Mouse (Mus musculus) liver, embryonic 13.5 days (tissue): ENCODE measurements around the gene Sash3. TPM values are rescaled to one million over a fixed set of nuclear protein-coding genes. Genes with fewer than 3 reads are reported as not detected.

Source experiments
- ATAC-seq: fragments of 200-750 bp; cut with Nextera tagmentation; 2 replicates; pipeline ENCODE4 v1.8.0; 2017; ENCODE audit warnings: low read depth, mild to moderate bottlenecking, moderate number of reproducible peaks, moderate library complexity
- DNase-seq: peaks from one replicate; pipeline ENCODE4 v3.0.0; 2022
- H3K27ac ChIP-seq: fragments of 300-500 bp; sonication (generic); 2 replicates; pipeline ENCODE4 v1.5.1; 2015; ENCODE audit warnings: moderate library complexity, mild to moderate bottlenecking, inconsistent platforms
- H3K27me3 ChIP-seq: fragments of 300-500 bp; sonication (generic); 2 replicates; pipeline ENCODE4 v1.6.1; 2015; ENCODE audit warnings: mild to moderate bottlenecking, inconsistent platforms
- H3K36me3 ChIP-seq: fragments of 300-500 bp; sonication (generic); 2 replicates; pipeline ENCODE4 v1.6.1; 2015; ENCODE audit warnings: mild to moderate bottlenecking, inconsistent platforms
- H3K4me1 ChIP-seq: fragments of 300-500 bp; sonication (generic); replicated peaks from 2 replicates; pipeline ENCODE4 v1.6.1; 2015; ENCODE audit warnings: inconsistent platforms
- H3K4me2 ChIP-seq: fragments of 300-500 bp; sonication (generic); 2 replicates; pipeline ENCODE4 v1.6.1; 2015; ENCODE audit warnings: inconsistent platforms, mild to moderate bottlenecking, moderate library complexity
- H3K4me3 ChIP-seq: fragments of 300-500 bp; sonication (generic); replicated peaks from 2 replicates; pipeline ENCODE4 v1.5.1; 2015; ENCODE audit warnings: mild to moderate bottlenecking, inconsistent platforms
- H3K9ac ChIP-seq: fragments of 300-500 bp; sonication (generic); 2 replicates; pipeline ENCODE4 v1.6.1; 2015; ENCODE audit warnings: mild to moderate bottlenecking, inconsistent platforms
- H3K9me3 ChIP-seq: fragments of 300-500 bp; sonication (generic); replicated peaks from 2 replicates; pipeline ENCODE4 v1.6.1; 2016; ENCODE audit warnings: inconsistent platforms
- WGBS: fragments of 180-500 bp; shearing (Covaris S2); methylation state at CpG from one replicate; pipeline ENCODE4 v1.1.7; 2015; ENCODE audit not compliant: insufficient replicate concordance; 5-methylcytosine and 5-hydroxymethylcytosine counted together
- polyA plus RNA-seq: library from polyadenylated mRNA; unstranded; fragments of >200 nt; fragmentation: Nextera tagmentation; extraction: Ambion mirVana; gene quantifications from 2 replicates; pipeline ENCODE4 v1.2.1, GENCODE M21; 2015

The Sash3 gene
- polyA plus RNA-seq, result 6.6 and 6.7 TPM in 2 replicates

GRCm38 (mm10) chrX:48146262-48146661 is at the start of gene Sash3:
Sash3 (plus strand) TSS chrX:48146436.
- Histone ChIP-seq H3K36me3 (no peaks in the 10 kb centered on the region), H3K9ac (peak within 1 kb of the TSS; percentile 17; the same call in 1 of the 2 replicates), H3K27me3 (no peaks in the 10 kb centered on the region), H3K4me2 (0 out of 2 replicates have a peak within 1 kb of the TSS, but pooled peaks have one; percentile 30), H3K27ac (peak within 1 kb of the TSS; percentile 10; the same call in 1 of the 2 replicates), H3K9me3 (no peaks in the 10 kb centered on the region), H3K4me3 (peak within 1 kb of the TSS; percentile 26), H3K4me1 (peaks cover 22% of the 10 kb centered on the region)
- DNase-seq (no peak), ATAC-seq (peak; percentile 20; the same call in 1 of the 2 replicates)
- WGBS, result 37% methylated on average over 4 of the region's 4 CpGs

- no peaks in the 10 kb centered on the region for H3K36me3 ChIP-seq
- WGBS, result 68% methylated on average over 8 of the region's 8 CpGs
Measured at GRCm38 (mm10) chrX:48096580-48096979, 49.7 kb upstream of the Sash3 start.

GRCm38 (mm10) chrX:48098470-48099129 is 47.6 kb upstream of the Sash3 start:
- no peak overlapping the region for H3K4me2 ChIP-seq

More at GRCm38 (mm10) chrX:48096580-48096979, 49.7 kb upstream of the Sash3 start:
- Histone ChIP-seq H3K4me1 (no peaks in the 10 kb centered on the region), H3K4me3 (no peak overlapping the region), H3K27ac (no peak overlapping the region), H3K9me3 (no peaks in the 10 kb centered on the region), H3K4me2 (no peak overlapping the region), H3K9ac (no peak overlapping the region), H3K27me3 (no peaks in the 10 kb centered on the region)
- ATAC-seq (no peak), DNase-seq (no peak)

DNA sequence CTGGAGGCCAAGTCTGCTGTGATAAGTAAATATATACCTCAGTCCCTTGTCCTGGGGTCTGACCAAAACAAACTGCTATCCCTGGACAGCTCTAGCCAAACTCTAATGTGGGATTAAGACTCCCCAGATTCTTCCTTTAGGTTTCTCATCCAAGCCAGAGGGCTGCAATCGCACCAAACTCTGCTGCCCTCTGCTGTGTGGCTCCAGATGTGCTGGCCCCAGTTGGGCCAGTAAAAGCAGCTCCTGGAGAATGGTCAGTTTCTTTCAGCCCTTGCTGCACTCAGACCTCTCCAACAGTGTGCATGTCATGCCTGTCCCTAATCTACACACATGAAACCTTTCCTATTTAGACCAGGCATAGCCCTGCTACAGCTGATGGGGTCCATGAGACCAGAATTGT is 46.4 kb upstream of the Sash3 start:
- H3K27me3 ChIP-seq, result no peaks in the 10 kb centered on the region
- no peaks in the 10 kb centered on the region for H3K9me3 ChIP-seq
- 32% methylated on average over 1 of the region's 1 CpGs for WGBS
- no peak overlapping the region for H3K4me2 ChIP-seq
- H3K36me3 ChIP-seq, result no peaks in the 10 kb centered on the region
- H3K9ac ChIP-seq, result no peak overlapping the region
- no peak overlapping the region for H3K27ac ChIP-seq
- ATAC-seq (no peak), DNase-seq (no peak)
- no peak overlapping the region for H3K4me3 ChIP-seq
- H3K4me1 ChIP-seq, result no peaks in the 10 kb centered on the region

More at GRCm38 (mm10) chrX:48098470-48099129, 47.6 kb upstream of the Sash3 start:
- ATAC-seq, result no peak
- no peak overlapping the region for H3K4me3 ChIP-seq
- H3K4me1 ChIP-seq, result no peaks in the 10 kb centered on the region
- no peaks in the 10 kb centered on the region for H3K36me3 ChIP-seq
- 53% methylated on average over 9 of the region's 9 CpGs for WGBS
- no peak overlapping the region for H3K9ac ChIP-seq
- no peak for DNase-seq
- H3K27ac ChIP-seq, result no peak overlapping the region
- no peaks in the 10 kb centered on the region for H3K27me3 ChIP-seq
- H3K9me3 ChIP-seq, result no peaks in the 10 kb centered on the region

DNA sequence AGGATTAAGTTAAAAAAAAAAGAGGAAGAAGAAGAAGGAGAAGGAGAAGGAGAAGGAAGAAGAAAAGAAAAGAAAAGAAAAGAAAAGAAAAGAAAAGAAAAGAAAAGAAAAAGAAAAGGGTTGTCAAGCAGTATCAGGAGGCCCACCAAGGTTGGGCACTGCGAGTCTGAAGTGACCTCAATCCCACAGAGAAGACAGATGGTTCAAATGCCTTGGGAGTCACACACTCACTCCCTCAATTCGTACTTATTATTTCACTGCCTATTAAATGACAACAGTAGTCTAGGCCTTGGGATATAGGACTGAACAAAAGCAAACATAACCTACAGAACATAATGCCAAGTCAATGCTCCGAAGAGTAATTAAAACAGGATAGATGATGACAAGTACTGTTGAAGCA is 43.0 kb upstream of the Sash3 start:
- ATAC-seq (no peak), DNase-seq (no peak)
- H3K4me2 ChIP-seq, result no peak overlapping the region
- H3K4me1 ChIP-seq, result no peaks in the 10 kb centered on the region
- H3K9me3 ChIP-seq, result no peaks in the 10 kb centered on the region
- no peaks in the 10 kb centered on the region for H3K36me3 ChIP-seq
- no peak overlapping the region for H3K9ac ChIP-seq
- H3K27ac ChIP-seq, result no peak overlapping the region
- WGBS, result 58% methylated on average over 3 of the region's 3 CpGs
- no peaks in the 10 kb centered on the region for H3K27me3 ChIP-seq
- H3K4me3 ChIP-seq, result no peak overlapping the region

DNA sequence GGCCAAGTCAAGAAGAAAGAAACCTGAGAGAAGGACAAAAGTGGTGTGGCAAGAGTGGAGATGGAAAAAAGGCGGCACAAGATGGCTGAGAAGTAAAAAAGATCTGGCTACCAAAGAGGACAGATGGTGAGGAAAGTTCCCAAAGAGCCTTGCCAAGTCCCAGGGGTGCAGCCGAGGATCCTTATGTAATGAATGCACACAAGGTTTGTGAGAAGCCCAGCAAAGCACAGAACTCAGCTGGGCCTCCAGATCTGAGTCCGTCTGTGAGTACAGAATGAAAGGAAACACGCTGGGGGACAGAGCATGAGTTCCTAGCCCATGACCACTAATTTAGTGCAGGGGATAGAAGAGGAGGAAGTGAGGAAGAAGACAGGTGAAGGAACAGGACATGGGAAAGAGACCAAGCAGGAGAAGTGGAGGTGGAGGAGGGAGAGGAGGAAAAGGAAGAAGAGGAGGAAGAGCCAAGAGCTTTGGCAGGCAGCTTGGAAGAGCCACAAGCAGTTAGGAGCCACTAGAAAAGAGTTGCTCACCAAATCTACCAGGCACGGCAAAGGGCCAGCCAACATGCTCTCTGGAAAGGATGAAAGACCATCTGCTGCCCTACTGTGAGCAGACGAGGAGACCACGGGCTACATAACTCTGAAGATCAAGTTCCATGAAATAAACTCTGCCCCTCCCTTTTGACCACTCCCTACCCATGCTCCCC is 41.3 kb upstream of the Sash3 start:
- Histone ChIP-seq H3K4me2 (no peak overlapping the region), H3K4me1 (no peaks in the 10 kb centered on the region), H3K36me3 (no peaks in the 10 kb centered on the region), H3K27me3 (no peaks in the 10 kb centered on the region), H3K27ac (no peak overlapping the region), H3K4me3 (no peak overlapping the region), H3K9ac (no peak overlapping the region), H3K9me3 (no peaks in the 10 kb centered on the region)
- WGBS, result 64% methylated on average over 7 of the region's 7 CpGs
- no peak for DNase-seq
- no peak for ATAC-seq

DNA sequence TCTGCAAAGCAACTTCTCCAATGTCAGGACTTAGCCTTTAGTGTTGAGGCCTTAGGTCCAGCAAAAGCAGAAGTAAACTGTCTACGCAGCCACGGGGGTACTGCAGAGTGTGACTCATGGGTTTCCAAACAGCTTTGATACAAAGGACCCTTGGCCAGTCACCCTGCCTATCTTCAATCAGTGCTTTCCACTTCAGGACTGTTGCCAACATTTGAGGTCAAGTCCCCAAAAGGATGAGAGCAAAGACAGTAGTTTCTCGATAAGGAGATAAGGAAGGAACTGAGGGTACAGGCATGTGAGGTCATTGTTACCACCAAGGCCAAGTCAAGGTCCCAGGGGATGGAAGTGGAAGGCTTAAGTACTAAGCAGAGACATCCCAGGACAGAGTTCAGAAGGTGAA is 40.0 kb upstream of the Sash3 start:
- Histone ChIP-seq H3K9me3 (no peaks in the 10 kb centered on the region), H3K4me3 (no peak overlapping the region), H3K4me2 (no peak overlapping the region), H3K9ac (no peak overlapping the region), H3K27ac (no peak overlapping the region), H3K36me3 (no peaks in the 10 kb centered on the region), H3K27me3 (no peaks in the 10 kb centered on the region), H3K4me1 (no peaks in the 10 kb centered on the region)
- WGBS, result 22% methylated on average over 3 of the region's 3 CpGs
- ATAC-seq (no peak), DNase-seq (no peak)

- ATAC-seq, result no peak
Measured at GRCm38 (mm10) chrX:48108394-48109315, 37.6 kb upstream of the Sash3 start, which contains the start of gene Xpnpep2. Xpnpep2 (plus strand) TSS chrX:48108725.

DNA sequence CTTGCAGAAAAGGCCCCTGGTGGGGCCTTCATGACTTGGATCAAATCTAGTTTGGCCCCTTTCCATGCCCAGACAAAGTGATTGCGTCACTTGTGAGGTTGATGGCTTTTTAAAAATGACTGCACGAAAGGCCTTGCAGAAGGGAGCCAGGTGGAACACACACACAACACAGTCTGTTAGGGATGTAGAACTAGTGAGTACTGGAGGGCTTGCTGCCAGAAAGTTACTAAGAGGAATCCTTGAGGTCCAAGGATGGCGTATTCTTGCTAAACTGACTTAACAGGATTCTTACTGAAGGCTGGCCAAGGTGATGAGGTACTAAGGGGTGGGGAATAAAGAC is 37.0 kb upstream of the Sash3 start:
- 69% methylated on average over 3 of the region's 3 CpGs for WGBS
- no peak for DNase-seq
- Histone ChIP-seq H3K27me3 (no peaks in the 10 kb centered on the region), H3K4me1 (no peaks in the 10 kb centered on the region), H3K27ac (no peak overlapping the region), H3K4me2 (no peak overlapping the region), H3K9ac (no peak overlapping the region), H3K4me3 (no peak overlapping the region), H3K36me3 (no peaks in the 10 kb centered on the region), H3K9me3 (no peaks in the 10 kb centered on the region)
- ATAC-seq, result no peak

More at GRCm38 (mm10) chrX:48108394-48109315, 37.6 kb upstream of the Sash3 start, which contains the start of gene Xpnpep2:
- no peaks in the 10 kb centered on the region for H3K36me3 ChIP-seq
- H3K9ac ChIP-seq, result no peak within 1 kb of the TSS
- no peaks in the 10 kb centered on the region for H3K27me3 ChIP-seq
- H3K9me3 ChIP-seq, result no peaks in the 10 kb centered on the region
- no peak within 1 kb of the TSS for H3K4me3 ChIP-seq
- H3K4me1 ChIP-seq, result no peaks in the 10 kb centered on the region
- no peak for DNase-seq
- H3K27ac ChIP-seq, result no peak within 1 kb of the TSS
- H3K4me2 ChIP-seq, result no peak within 1 kb of the TSS
- 39% methylated on average over 6 of the region's 6 CpGs for WGBS

- Histone ChIP-seq H3K9me3 (no peaks in the 10 kb centered on the region), H3K4me2 (no peak overlapping the region), H3K27me3 (no peaks in the 10 kb centered on the region), H3K36me3 (no peaks in the 10 kb centered on the region), H3K9ac (no peak overlapping the region), H3K27ac (no peak overlapping the region), H3K4me1 (peaks cover 2% of the 10 kb centered on the region), H3K4me3 (no peak overlapping the region)
- DNase-seq (no peak), ATAC-seq (no peak)
Measured at GRCm38 (mm10) chrX:48119294-48119693, 26.9 kb upstream of the Sash3 start.
